Mouse (Mus musculus) heart, adult 2 months (tissue): ENCODE data around the gene D330020A13Rik.

Experiments
- CTCF ChIP-seq: fragments of 200-600 bp; IDR thresholded peaks from 2 replicates; pipeline ENCODE4 v1.8.1; 2022; ENCODE audit warnings: antibody characterized with exemption, mild to moderate bottlenecking, moderate library complexity
- POLR2A ChIP-seq: fragments of 200-500 bp; IDR thresholded peaks from 2 replicates; pipeline ENCODE4 v1.6.1; 2011; ENCODE audit warnings: mild to moderate bottlenecking, low read depth, low read length, control low read depth; ENCODE audit not compliant: insufficient read depth

DNA sequence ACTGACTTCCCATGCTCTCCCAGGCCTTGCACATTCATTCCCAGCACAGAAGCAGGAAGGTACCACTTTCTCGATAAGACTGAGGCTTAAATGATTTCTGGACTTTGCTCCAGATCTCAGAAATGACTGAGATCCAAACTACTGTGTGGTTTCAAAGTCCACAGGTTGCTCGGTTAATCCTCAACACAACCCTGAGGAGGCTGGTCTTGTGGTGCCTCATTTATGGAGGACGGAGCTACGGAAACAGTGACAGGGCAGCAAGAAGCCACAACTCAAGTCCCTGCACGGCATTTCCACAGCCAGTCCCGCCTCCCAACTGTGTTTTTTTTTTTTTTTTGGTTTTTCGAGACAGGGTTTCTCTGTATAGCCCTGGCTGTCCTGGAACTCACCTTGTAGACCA lies 43.2 kb upstream of the D330020A13Rik start:
- no peak for TF ChIP-seq CTCF
- no peak for TF ChIP-seq POLR2A
